Mouse (Mus musculus): ENCODE measurements around the gene Gm8127. TPM values are rescaled to one million over a fixed set of nuclear protein-coding genes. Genes with fewer than 3 reads are reported as not detected.
A peak's percentile ranks its signal among the peaks of the same experiment; 100 is the strongest.
"Not testable (repeated sequence)": the region's sequence is repeated elsewhere in the genome, so short reads cannot be mapped to it uniquely, and the experiment has no call there.

Gm8127 gene
- not detected in 2 replicates for polyA plus RNA-seq (2016; fragmentation: Nextera tagmentation; extraction: Ambion mirVana)

DNA sequence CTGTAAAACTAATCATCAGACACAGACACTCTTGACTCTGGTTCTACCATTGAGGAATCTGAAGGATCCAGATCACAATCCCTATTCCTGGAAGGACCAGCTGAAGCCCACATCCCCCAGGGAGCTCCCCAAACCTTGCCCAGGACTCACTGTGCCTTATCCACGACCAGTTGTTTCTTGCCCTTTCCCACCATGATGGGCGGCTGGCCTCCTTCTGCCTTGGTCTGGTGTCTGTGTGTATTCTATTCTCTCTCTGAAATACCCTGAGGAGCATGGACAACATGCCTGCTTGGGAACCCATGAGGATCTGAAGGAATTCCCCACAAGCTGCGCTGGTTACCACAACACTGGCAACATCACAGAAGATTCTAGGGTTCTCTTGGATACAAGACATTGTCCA is at the start of gene Gm8127:
Gene Gm8127, minus strand, starts transcription at position 330 of the 400 bp plus-strand sequence.
- 71% methylated on average over 3 of the region's 3 CpGs for WGBS
- not testable (repeated sequence) for H3K9me3 ChIP-seq; H3K4me1 ChIP-seq; H3K36me3 ChIP-seq; H3K27me3 ChIP-seq (ENCODE audit: insufficient read depth, poor library complexity, severe bottlenecking); H3K27ac ChIP-seq; H3K4me3 ChIP-seq
- DNase-seq (ENCODE audit: low spot score): peak; percentile 51

GRCm38 (mm10) chr14:43337646-43338045 is 44.0 kb upstream of the Gm8127 start:
- H3K4me1 ChIP-seq; H3K27ac ChIP-seq; H3K9me3 ChIP-seq; H3K4me3 ChIP-seq; H3K36me3 ChIP-seq; H3K27me3 ChIP-seq (ENCODE audit: insufficient read depth, poor library complexity, severe bottlenecking): not testable (repeated sequence)
- 72% methylated on average over 1 of the region's 1 CpGs for WGBS
- peak; percentile 61 for DNase-seq (ENCODE audit: low spot score)

- DNase-seq (ENCODE audit: low spot score): peak; percentile 71
- not testable (repeated sequence) for H3K4me1 ChIP-seq; H3K27ac ChIP-seq; H3K27me3 ChIP-seq (ENCODE audit: insufficient read depth, poor library complexity, severe bottlenecking); H3K4me3 ChIP-seq; H3K36me3 ChIP-seq; H3K9me3 ChIP-seq
- 85% methylated on average over 11 of the region's 11 CpGs for WGBS
Measured at GRCm38 (mm10) chr14:43331362-43331880, 37.8 kb upstream of the Gm8127 start.

GRCm38 (mm10) chr14:43328603-43329002 is 35.0 kb upstream of the Gm8127 start:
- H3K4me3 ChIP-seq; H3K4me1 ChIP-seq; H3K36me3 ChIP-seq; H3K27ac ChIP-seq; H3K9me3 ChIP-seq; H3K27me3 ChIP-seq (ENCODE audit: insufficient read depth, poor library complexity, severe bottlenecking); DNase-seq (ENCODE audit: low spot score): not testable (repeated sequence)
- WGBS: 67% methylated on average over 2 of the region's 2 CpGs

DNA sequence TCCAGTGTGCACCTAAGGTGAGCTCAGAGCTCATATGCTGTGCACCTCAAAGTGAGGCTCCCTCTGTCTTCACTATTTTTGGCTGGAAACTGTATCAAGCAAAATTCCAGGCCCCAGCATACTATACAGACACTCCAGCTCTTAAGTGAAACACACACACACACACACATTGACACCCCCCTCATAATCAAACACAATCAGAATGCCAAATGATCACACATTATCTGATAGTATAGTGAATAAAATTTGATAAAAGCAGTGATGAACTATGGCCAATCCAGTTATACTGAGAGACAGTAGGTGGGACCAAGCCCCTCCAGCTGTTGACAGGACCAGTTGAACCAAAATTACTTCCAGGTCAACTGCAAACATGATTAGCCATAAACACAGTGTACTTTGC is 25.9 kb upstream of the Gm8127 start:
- peak; percentile 51 for DNase-seq (ENCODE audit: low spot score)
- H3K27me3 ChIP-seq (ENCODE audit: insufficient read depth, poor library complexity, severe bottlenecking); H3K27ac ChIP-seq; H3K4me3 ChIP-seq; H3K4me1 ChIP-seq; H3K9me3 ChIP-seq; H3K36me3 ChIP-seq: not testable (repeated sequence)

DNA sequence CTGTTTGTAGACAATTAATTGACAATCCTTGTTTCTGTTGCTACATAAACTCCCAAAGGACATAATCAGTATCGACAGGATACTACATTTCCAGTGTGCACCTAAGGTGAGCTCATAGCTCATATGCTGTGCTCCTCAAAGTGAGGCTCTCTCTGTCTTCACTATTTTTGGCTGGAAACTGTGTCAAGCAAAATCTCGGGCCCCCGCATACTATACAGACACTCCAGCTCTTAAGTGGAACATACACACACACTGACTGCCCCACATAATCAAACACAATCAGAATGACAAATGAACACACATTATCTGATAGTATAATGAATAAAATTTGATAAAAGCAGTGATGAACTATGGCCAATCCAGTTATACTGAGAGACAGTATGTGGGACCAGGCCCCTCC is 15.0 kb downstream of the Gm8127 start:
- H3K9me3 ChIP-seq; H3K36me3 ChIP-seq; H3K4me1 ChIP-seq; H3K27ac ChIP-seq; H3K27me3 ChIP-seq (ENCODE audit: insufficient read depth, poor library complexity, severe bottlenecking); H3K4me3 ChIP-seq: not testable (repeated sequence)
- WGBS: 84% methylated on average over 3 of the region's 3 CpGs
- peak; percentile 63 for DNase-seq (ENCODE audit: low spot score)

DNA sequence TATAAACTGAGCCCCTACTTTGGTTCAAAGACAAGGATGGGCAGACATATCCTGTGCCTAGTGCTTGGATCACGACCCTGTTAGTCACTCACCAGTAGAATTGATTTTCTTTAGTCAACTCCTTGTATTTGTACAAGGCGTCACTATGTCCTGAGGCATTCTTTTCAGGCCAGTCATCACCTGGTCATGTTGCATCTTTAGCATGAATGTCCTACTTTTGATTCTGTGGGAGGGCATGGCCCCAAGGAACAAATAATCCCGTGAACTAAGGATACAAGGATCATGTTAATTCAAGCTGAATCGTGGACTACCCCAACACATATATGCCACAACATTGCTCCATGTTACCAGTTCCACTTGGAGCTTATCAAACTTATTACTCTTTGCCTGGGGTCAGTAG is 15.5 kb downstream of the Gm8127 start:
- DNase-seq (ENCODE audit: low spot score): peak; percentile 74
- not testable (repeated sequence) for H3K27ac ChIP-seq; H3K4me3 ChIP-seq; H3K36me3 ChIP-seq; H3K4me1 ChIP-seq; H3K27me3 ChIP-seq (ENCODE audit: insufficient read depth, poor library complexity, severe bottlenecking); H3K9me3 ChIP-seq
- 70% methylated on average over 4 of the region's 4 CpGs for WGBS

- 60% methylated on average over 2 of the region's 2 CpGs for WGBS
Measured at GRCm38 (mm10) chr14:43277468-43277867, 16.2 kb downstream of the Gm8127 start.

DNA sequence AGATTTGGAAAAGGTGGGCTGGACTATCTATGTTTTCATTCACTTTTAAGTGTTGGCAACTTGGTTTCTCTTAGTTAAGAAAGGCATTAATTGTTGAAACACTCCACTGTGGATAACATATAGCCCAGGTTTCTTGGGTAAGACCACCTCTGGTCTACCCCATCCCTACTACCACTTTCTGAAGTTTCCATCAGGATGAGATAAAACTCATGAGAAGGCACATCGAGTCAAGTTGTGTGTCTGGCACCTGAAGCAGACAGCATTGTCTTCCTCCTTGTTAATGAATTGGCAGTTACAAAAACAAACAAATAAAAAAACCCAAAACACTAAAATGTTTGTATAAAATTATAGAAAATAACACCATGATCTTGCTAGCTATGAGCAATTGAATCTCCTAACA is 17.9 kb downstream of the Gm8127 start:
- not testable (repeated sequence) for H3K36me3 ChIP-seq; H3K9me3 ChIP-seq; H3K4me1 ChIP-seq; H3K27me3 ChIP-seq (ENCODE audit: insufficient read depth, poor library complexity, severe bottlenecking); H3K4me3 ChIP-seq; H3K27ac ChIP-seq; DNase-seq (ENCODE audit: low spot score)
- WGBS: 83% methylated on average over 1 of the region's 1 CpGs

More at GRCm38 (mm10) chr14:43277468-43277867, 16.2 kb downstream of the Gm8127 start:
- H3K36me3 ChIP-seq; H3K27ac ChIP-seq; H3K27me3 ChIP-seq (ENCODE audit: insufficient read depth, poor library complexity, severe bottlenecking); H3K9me3 ChIP-seq; H3K4me1 ChIP-seq; H3K4me3 ChIP-seq: not testable (repeated sequence)
- peak; percentile 25 for DNase-seq (ENCODE audit: low spot score)

DNA sequence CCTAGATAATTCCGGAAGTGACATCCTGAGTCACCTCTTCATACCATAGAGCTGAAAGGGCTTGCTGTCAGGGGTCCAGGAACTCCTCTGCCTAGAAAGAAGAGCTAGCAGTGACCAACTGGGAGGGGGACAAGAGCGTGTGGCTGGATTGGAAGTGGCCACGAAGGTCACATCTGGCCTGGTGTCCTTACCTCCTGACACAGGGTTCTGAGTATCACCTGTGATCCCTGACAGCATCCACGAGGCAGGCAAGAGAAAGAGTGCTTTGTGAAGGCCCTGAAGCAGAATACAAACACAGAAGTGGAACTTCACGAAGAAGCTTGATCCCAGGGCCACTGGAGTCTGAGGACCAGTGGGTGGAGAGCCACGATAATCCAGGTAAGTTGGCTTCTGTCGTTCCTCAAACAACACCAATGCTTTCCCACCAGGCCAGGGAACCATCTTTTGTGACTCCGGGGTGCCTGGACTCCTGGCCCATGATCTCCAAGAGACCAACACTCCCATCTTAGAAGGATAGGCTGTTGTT is 18.6 kb downstream of the Gm8127 start, which contains the start of gene Gm9732:
Gene Gm9732, plus strand, starts transcription at position 51 of the 526 bp plus-strand sequence.
- not testable (repeated sequence) for H3K9me3 ChIP-seq; H3K36me3 ChIP-seq; H3K27ac ChIP-seq; H3K4me3 ChIP-seq; H3K27me3 ChIP-seq (ENCODE audit: insufficient read depth, poor library complexity, severe bottlenecking); H3K4me1 ChIP-seq
- WGBS: 81% methylated on average over 8 of the region's 8 CpGs
- peak; percentile 62 for DNase-seq (ENCODE audit: low spot score)

GRCm38 (mm10) chr14:43273161-43273560 is 20.5 kb downstream of the Gm8127 start:
- H3K27ac ChIP-seq; H3K27me3 ChIP-seq (ENCODE audit: insufficient read depth, poor library complexity, severe bottlenecking); H3K36me3 ChIP-seq; H3K4me1 ChIP-seq; H3K9me3 ChIP-seq; H3K4me3 ChIP-seq: not testable (repeated sequence)
- WGBS: 79% methylated on average over 1 of the region's 1 CpGs
- peak; percentile 30 for DNase-seq (ENCODE audit: low spot score)

DNA sequence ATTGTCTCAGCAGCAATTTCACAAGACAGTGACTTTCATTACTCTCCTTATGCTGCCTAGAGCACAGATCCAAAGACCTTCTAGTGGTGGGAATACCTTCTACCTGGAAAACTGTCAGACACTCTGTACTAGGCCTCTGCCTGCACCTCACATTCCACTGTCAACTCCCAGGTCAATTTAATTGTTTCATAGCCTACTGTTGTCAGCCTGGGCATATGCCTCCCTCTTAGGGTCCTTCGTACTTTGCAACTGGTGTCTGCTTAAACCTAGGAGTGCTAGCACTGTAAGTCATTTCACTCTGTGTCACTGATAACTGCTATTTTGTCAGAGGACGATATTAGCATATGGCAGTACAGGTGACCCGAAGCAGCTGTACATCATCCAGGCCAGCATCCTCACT is 24.4 kb downstream of the Gm8127 start:
- WGBS: 72% methylated on average over 3 of the region's 3 CpGs
- H3K27me3 ChIP-seq (ENCODE audit: insufficient read depth, poor library complexity, severe bottlenecking); H3K27ac ChIP-seq; H3K4me1 ChIP-seq; DNase-seq (ENCODE audit: low spot score); H3K9me3 ChIP-seq; H3K4me3 ChIP-seq; H3K36me3 ChIP-seq: not testable (repeated sequence)

DNA sequence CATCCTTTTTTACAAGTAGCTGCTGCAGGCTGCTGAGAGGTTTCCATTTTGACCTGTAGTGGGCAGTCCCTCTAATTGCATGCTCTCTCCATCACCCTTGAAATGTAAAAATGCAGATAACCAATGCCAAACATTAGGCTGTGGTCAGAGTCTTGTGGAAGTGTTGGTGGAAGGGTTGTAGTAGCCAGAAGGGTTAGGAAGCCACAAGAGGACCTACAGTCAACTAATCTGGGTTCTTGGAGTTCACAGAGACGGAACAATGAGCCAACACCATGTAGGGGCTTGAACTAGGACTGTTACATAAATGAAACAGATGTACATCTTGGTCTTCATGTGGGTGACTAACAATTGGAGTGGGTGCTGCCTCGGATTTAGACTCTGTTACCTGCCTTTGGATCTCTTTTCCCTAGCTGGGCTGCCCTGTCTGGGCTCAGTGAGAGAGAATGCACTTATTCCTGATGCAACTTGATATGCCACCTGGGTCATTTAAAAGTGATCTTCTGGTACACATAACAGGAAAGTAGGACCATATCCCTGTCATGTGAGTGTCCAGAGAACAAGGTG is 25.0 kb downstream of the Gm8127 start:
- H3K4me3 ChIP-seq; H3K27me3 ChIP-seq (ENCODE audit: insufficient read depth, poor library complexity, severe bottlenecking); H3K27ac ChIP-seq; H3K36me3 ChIP-seq; H3K4me1 ChIP-seq; H3K9me3 ChIP-seq: not testable (repeated sequence)
- WGBS: 57% methylated on average over 2 of the region's 2 CpGs
- peak; percentile 33 for DNase-seq (ENCODE audit: low spot score)

GRCm38 (mm10) chr14:43263421-43263820 is 30.2 kb downstream of the Gm8127 start:
- not testable (repeated sequence) for H3K27ac ChIP-seq; H3K4me3 ChIP-seq; DNase-seq (ENCODE audit: low spot score); H3K4me1 ChIP-seq; H3K9me3 ChIP-seq; H3K36me3 ChIP-seq; H3K27me3 ChIP-seq (ENCODE audit: insufficient read depth, poor library complexity, severe bottlenecking)
- 88% methylated on average over 3 of the region's 3 CpGs for WGBS

Data from heart, embryonic 10.5 days (tissue).